Mouse (Mus musculus) stomach, embryonic 16.5 days (tissue): ENCODE results near the gene Idnk. TPM values are rescaled to one million over a fixed set of nuclear protein-coding genes. Genes with fewer than 3 reads are reported as not detected.

Experiments used
- ATAC-seq: fragments of 200-750 bp; cut with Nextera tagmentation; 2 replicates; pipeline ENCODE4 v1.8.0; 2017; ENCODE audit warnings: moderate number of reproducible peaks, moderate TSS enrichment; ENCODE audit not compliant: insufficient read depth, low FRiP score
- H3K27ac ChIP-seq: fragments of 300-500 bp; sonication (generic); 2 replicates; pipeline ENCODE4 v1.5.1; 2014; ENCODE audit warnings: low read length
- H3K27me3 ChIP-seq: fragments of 300-500 bp; sonication (generic); 2 replicates; pipeline ENCODE4 v1.6.1; 2014; ENCODE audit warnings: low read length, control low read depth, mixed read lengths; ENCODE audit not compliant: control insufficient read depth, insufficient read depth
- H3K36me3 ChIP-seq: fragments of 300-500 bp; sonication (generic); 2 replicates; pipeline ENCODE4 v1.6.1; 2014; ENCODE audit warnings: low read length; ENCODE audit not compliant: control insufficient read depth, insufficient read depth
- H3K4me1 ChIP-seq: fragments of 300-500 bp; sonication (generic); 2 replicates; pipeline ENCODE4 v1.6.1; 2014; ENCODE audit warnings: low read length, control low read depth, mixed read lengths; ENCODE audit not compliant: control insufficient read depth, insufficient read depth
- H3K4me2 ChIP-seq: fragments of 300-500 bp; sonication (generic); 2 replicates; pipeline ENCODE4 v1.6.1; 2014; ENCODE audit warnings: low read depth, low read length, mixed read lengths
- H3K4me3 ChIP-seq: fragments of 300-500 bp; sonication (generic); replicated peaks from 2 replicates; pipeline ENCODE4 v1.5.1; 2014; ENCODE audit warnings: mild to moderate bottlenecking, low read length
- H3K9ac ChIP-seq: fragments of 300-500 bp; sonication (generic); 2 replicates; pipeline ENCODE4 v1.6.1; 2014; ENCODE audit warnings: low read length
- H3K9me3 ChIP-seq: fragments of 300-500 bp; sonication (generic); replicated peaks from 2 replicates; pipeline ENCODE4 v1.6.1; 2016; ENCODE audit warnings: low read length, control low read depth; ENCODE audit not compliant: control insufficient read depth
- WGBS: fragments of 180-500 bp; shearing (Covaris S2); extraction: QIAGEN DNeasy Blood & Tissue Kit; methylation state at CpG from one replicate; pipeline ENCODE4 v1.1.7; 2014; 5-methylcytosine and 5-hydroxymethylcytosine counted together
- polyA plus RNA-seq: library from polyadenylated mRNA; unstranded; fragments of >200 nt; fragmentation: Nextera tagmentation; extraction: Ambion mirVana; gene quantifications from 2 replicates; pipeline ENCODE4 v1.2.1, GENCODE M21; 2015

Gene Idnk
- polyA plus RNA-seq, 1 experiment from 2014 or later: 41.7 TPM

- Histone ChIP-seq H3K9me3 (no peaks in the 10 kb centered on the region), H3K9ac (no peak overlapping the region), H3K27me3 (no peaks in the 10 kb centered on the region), H3K27ac (no peak overlapping the region), H3K4me2 (no peak overlapping the region), H3K4me3 (no peak overlapping the region), H3K36me3 (no peaks in the 10 kb centered on the region), H3K4me1 (peaks cover 22% of the 10 kb centered on the region)
- WGBS: 46% methylated on average over 10 of the region's 10 CpGs
- no peak for ATAC-seq
These were observed 34.6 kb upstream of the Idnk start for GRCm38 (mm10) chr13:58122786-58123297.

DNA sequence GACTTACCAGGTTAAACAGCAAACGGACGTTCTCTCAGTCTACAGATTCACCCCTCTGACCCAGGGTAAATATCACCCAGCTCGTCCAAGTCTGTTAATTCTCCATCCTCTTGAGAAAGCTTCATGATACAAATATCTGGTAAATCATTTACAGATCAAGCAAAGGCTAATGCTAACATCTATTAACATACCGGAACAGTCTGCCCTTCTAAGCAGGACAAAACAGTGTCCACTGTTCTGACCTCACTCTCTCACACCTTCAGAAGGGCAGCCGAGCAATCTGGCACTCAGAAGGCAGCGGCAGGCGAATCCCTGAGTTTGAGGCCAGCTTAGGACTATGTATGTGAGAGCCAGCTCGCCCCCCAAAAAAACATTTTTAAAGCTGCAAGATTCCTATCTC, 34.1 kb upstream of the Idnk start:
- H3K9me3 ChIP-seq: no peaks in the 10 kb centered on the region
- H3K4me2 ChIP-seq: no peak overlapping the region
- H3K4me3 ChIP-seq: no peak overlapping the region
- WGBS: 36% methylated on average over 8 of the region's 8 CpGs
- H3K9ac ChIP-seq: no peak overlapping the region
- no peaks in the 10 kb centered on the region for H3K36me3 ChIP-seq
- peaks cover 22% of the 10 kb centered on the region for H3K4me1 ChIP-seq
- no peak for ATAC-seq
- no peak overlapping the region; the same call in 1 of the 2 replicates for H3K27ac ChIP-seq
- H3K27me3 ChIP-seq: no peaks in the 10 kb centered on the region

GRCm38 (mm10) chr13:58124278-58124677, 33.2 kb upstream of the Idnk start:
- no peaks in the 10 kb centered on the region for H3K27me3 ChIP-seq
- H3K36me3 ChIP-seq: no peaks in the 10 kb centered on the region
- peaks cover 22% of the 10 kb centered on the region for H3K4me1 ChIP-seq
- no peaks in the 10 kb centered on the region for H3K9me3 ChIP-seq
- ATAC-seq: no peak
- H3K9ac ChIP-seq: no peak overlapping the region
- no peak overlapping the region for H3K27ac ChIP-seq
- H3K4me2 ChIP-seq: no peak overlapping the region
- no peak overlapping the region for H3K4me3 ChIP-seq
- WGBS: 79% methylated on average over 3 of the region's 3 CpGs

DNA sequence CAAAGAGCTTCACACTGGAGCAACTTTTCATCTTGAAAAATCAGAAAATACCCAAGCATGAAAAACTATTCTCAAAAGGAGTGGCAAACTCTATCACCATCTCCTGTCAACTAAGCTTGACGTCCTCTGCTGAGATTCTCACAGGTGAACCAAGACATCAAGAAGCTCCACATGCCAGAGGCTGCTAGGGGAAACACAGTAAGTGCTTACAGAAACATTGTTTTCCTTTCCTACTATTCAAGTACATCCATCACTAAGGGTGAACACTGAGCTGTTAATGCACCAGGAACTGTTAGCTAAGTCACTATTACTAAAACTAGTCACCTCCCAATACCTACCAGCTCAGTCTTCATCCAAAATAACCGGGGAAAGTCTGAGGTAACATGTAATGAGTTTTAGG, 32.5 kb upstream of the Idnk start:
- no peak overlapping the region for H3K27ac ChIP-seq
- no peaks in the 10 kb centered on the region for H3K27me3 ChIP-seq
- no peak overlapping the region for H3K4me2 ChIP-seq
- ATAC-seq: no peak
- H3K36me3 ChIP-seq: no peaks in the 10 kb centered on the region
- no peak overlapping the region for H3K4me3 ChIP-seq
- 48% methylated on average over 2 of the region's 2 CpGs for WGBS
- H3K9me3 ChIP-seq: no peaks in the 10 kb centered on the region
- no peak overlapping the region for H3K9ac ChIP-seq
- peaks cover 26% of the 10 kb centered on the region for H3K4me1 ChIP-seq

DNA sequence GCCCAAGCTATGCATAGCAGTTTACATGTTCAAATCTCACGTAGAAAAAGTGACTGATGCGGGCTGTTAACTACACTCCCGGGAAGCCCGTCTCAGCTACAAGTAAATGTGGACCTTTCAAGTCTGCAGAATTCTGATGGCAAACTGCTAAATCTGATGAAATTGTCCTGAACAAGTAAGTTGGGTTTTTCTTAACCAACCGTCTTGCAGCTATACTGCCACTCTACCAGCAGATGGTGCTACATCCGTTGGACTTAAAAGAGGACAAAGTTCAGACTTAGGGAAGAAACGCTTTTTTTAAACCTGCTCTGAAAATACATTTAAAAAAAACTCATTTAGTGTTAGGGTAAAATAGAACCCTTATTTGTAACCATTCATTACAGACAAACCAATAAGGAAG, 31.3 kb upstream of the Idnk start:
- Histone ChIP-seq H3K36me3 (no peaks in the 10 kb centered on the region), H3K9me3 (no peaks in the 10 kb centered on the region), H3K4me2 (peak overlapping the region; percentile 77), H3K9ac (peak overlapping the region; percentile 47; the same call in 1 of the 2 replicates), H3K4me3 (peak overlapping the region; percentile 46), H3K27ac (no peak overlapping the region), H3K4me1 (peaks cover 28% of the 10 kb centered on the region), H3K27me3 (no peaks in the 10 kb centered on the region)
- 17% methylated on average over 7 of the region's 7 CpGs for WGBS
- no peak for ATAC-seq

- Histone ChIP-seq H3K4me2 (peak overlapping the region; percentile 77), H3K9me3 (no peaks in the 10 kb centered on the region), H3K27me3 (no peaks in the 10 kb centered on the region), H3K4me1 (peaks cover 28% of the 10 kb centered on the region), H3K36me3 (no peaks in the 10 kb centered on the region), H3K4me3 (peak overlapping the region; percentile 97), H3K27ac (peak overlapping the region; percentile 98), H3K9ac (peak overlapping the region; percentile 100)
- no peak for ATAC-seq
- WGBS: under 1% methylated on average over 75 of the region's 92 CpGs
These were observed 30.3 kb upstream of the Idnk start for GRCm38 (mm10) chr13:58126862-58127765.

- Histone ChIP-seq H3K4me1 (peaks cover 28% of the 10 kb centered on the region), H3K9ac (peak overlapping the region; percentile 100), H3K36me3 (no peaks in the 10 kb centered on the region), H3K27ac (peak overlapping the region; percentile 98), H3K9me3 (no peaks in the 10 kb centered on the region), H3K4me2 (peak overlapping the region; percentile 77), H3K27me3 (no peaks in the 10 kb centered on the region), H3K4me3 (peak overlapping the region; percentile 97)
- peak; percentile 14; the same call in 1 of the 2 replicates for ATAC-seq
- WGBS: under 1% methylated on average over 81 of the region's 81 CpGs
These were observed 29.6 kb upstream of the Idnk start for GRCm38 (mm10) chr13:58127766-58128361.

DNA sequence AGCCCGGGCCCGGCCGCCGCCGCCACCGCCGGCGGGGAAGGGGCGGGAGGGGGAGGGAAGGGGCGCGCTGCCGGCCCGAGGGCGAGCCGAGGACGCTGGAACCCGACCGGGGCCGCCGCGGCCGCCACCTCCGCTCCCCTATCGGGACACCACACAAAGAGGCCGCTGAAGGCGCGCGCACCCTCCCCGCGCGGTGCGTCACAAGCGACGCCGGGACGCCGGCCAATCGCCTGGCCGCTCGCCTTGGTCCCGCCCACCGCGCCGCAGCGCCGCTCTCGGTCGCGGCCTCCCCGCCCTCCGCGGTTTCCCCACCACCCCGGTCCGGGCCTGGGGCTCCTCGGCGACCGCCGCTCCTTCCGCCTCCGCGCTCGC, 29.1 kb upstream of the Idnk start, which contains the start of gene Hnrnpa0:
TSS of gene Hnrnpa0 (minus strand) at position 161 of the 372 bp plus-strand sequence.
- H3K36me3 ChIP-seq: no peaks in the 10 kb centered on the region
- peaks cover 27% of the 10 kb centered on the region for H3K4me1 ChIP-seq
- WGBS: under 1% methylated on average over 53 of the region's 62 CpGs
- ATAC-seq: peak; percentile 94
- peak within 1 kb of the TSS; percentile 98 for H3K27ac ChIP-seq
- peak within 1 kb of the TSS; percentile 100 for H3K9ac ChIP-seq
- H3K4me3 ChIP-seq: peak within 1 kb of the TSS; percentile 97
- no peaks in the 10 kb centered on the region for H3K27me3 ChIP-seq
- peak within 1 kb of the TSS; percentile 77 for H3K4me2 ChIP-seq
- H3K9me3 ChIP-seq: no peaks in the 10 kb centered on the region
